Mouse (Mus musculus) adrenal gland, postnatal 4 days (tissue): ENCODE results near the gene Dhx33. TPM values are rescaled to one million over a fixed set of nuclear protein-coding genes. Genes with fewer than 3 reads are reported as not detected.
A peak's percentile ranks its signal among the peaks of the same experiment; 100 is the strongest.

Experiments used
- DNase-seq, 2 experiments: peaks; one replicate each; pipeline ENCODE4 v3.0.0; 2021 to 2022; ENCODE audit warnings: low spot score in 2 of 2, mixed read lengths in 2 of 2
- long read RNA-seq, 2 experiments: library from polyadenylated mRNA; stranded (forward); transcript quantifications; one replicate each; pipeline ENCODE4 v2.0.0; 2021
- total RNA-seq, 2 experiments: library from RNA; stranded (reverse); gene quantifications; 2 replicates each; pipeline ENCODE4 v1.2.3; 2021

Dhx33 gene
- total RNA-seq, result 10 to 100 TPM; 32.4 to 32.6 TPM
- long read RNA-seq, experiment 1, full-length matches to known transcripts, result 1 of 3 reads
- long read RNA-seq, experiment 1, partial matches to known transcripts, result 2 of 3 reads
- long read RNA-seq, experiment 1, other reads (novel, unspliced or antisense), result 0 of 3 reads
- long read RNA-seq, experiment 2, full-length matches to known transcripts, result 7 of 20 reads
- long read RNA-seq, experiment 2, partial matches to known transcripts, result 8 of 20 reads
- long read RNA-seq, experiment 2, other reads (novel, unspliced or antisense), result 5 of 20 reads

GRCm38 (mm10) chr11:71004316-71004773, at the start of gene Dhx33:
Gene Dhx33, minus strand, starts transcription at chr11:71004437.
- peak; percentile 89 to 93 for DNase-seq

GRCm38 (mm10) chr11:71052554-71052953, 48.3 kb upstream of the Dhx33 start:
- DNase-seq, result no peak

- no peak for DNase-seq
These were observed 35.5 kb upstream of the Dhx33 start for GRCm38 (mm10) chr11:71039526-71040298.

- no peak for DNase-seq
These were observed 29.0 kb upstream of the Dhx33 start, which contains the start of gene 6330403K07Rik for GRCm38 (mm10) chr11:71033163-71033761. Gene 6330403K07Rik, minus strand, starts transcription at chr11:71033513.

- DNase-seq, result no peak
These were observed 28.4 kb upstream of the Dhx33 start for GRCm38 (mm10) chr11:71032491-71033162.

GRCm38 (mm10) chr11:71032070-71032469, 27.8 kb upstream of the Dhx33 start:
- no peak for DNase-seq

- no peak for DNase-seq
These were observed 25.3 kb upstream of the Dhx33 start for GRCm38 (mm10) chr11:71029403-71030118.

GRCm38 (mm10) chr11:71028280-71028679, 24.0 kb upstream of the Dhx33 start:
- no peak for DNase-seq

GRCm38 (mm10) chr11:71019201-71020068, 15.2 kb upstream of the Dhx33 start, which contains the start of the genes Mis12 and Derl2:
Gene Mis12, plus strand, starts transcription at chr11:71019611.
Gene Derl2, minus strand, starts transcription at chr11:71019841.
- peak; percentile 96 to 97 for DNase-seq

GRCm38 (mm10) chr11:71018416-71019200, 14.4 kb upstream of the Dhx33 start:
- no peak for DNase-seq

- DNase-seq, result no peak
These were observed 12.8 kb upstream of the Dhx33 start for GRCm38 (mm10) chr11:71017051-71017450.

GRCm38 (mm10) chr11:71012743-71013142, 8.5 kb upstream of the Dhx33 start:
- DNase-seq, result no peak

- no peak for DNase-seq
These were observed 4.1 kb upstream of the Dhx33 start for GRCm38 (mm10) chr11:71008321-71008720.

GRCm38 (mm10) chr11:71007831-71008230, 3.6 kb upstream of the Dhx33 start:
- no peak for DNase-seq

GRCm38 (mm10) chr11:71007026-71007425, 2.8 kb upstream of the Dhx33 start:
- DNase-seq, result no peak

GRCm38 (mm10) chr11:71005046-71005445, 809 bp upstream of the Dhx33 start:
- DNase-seq, result no peak

- peak in 1 of 2 experiments; percentile 36 for DNase-seq
These were observed 474 bp downstream of the Dhx33 start for GRCm38 (mm10) chr11:71003611-71004315.

- no peak for DNase-seq
These were observed 3.1 kb downstream of the Dhx33 start for GRCm38 (mm10) chr11:71001167-71001566.
